Comparison of ENCODE assay signal across 9 mouse cellular contexts in genomic region chr8:126073141-126073740, GRCm38 (mm10).
DNase-seq lines count a peak whose midpoint lies in the region; ATAC-seq and TF ChIP-seq lines count a peak whose summit lies in the region.
"Had no signal": no experiment of that assay in that cellular context is flagged by ENCODE, and none has a peak within 500 bp of the region (broad histone marks: within the 10 kb centered on the region; RNA-seq: fewer than 3 reads in every experiment).

No protein-coding gene starts in this region.

- H3K27ac ChIP-seq in lung, embryonic 14.5 days (ENCODE audit: low read depth), result peak overlapping the region; percentile 69
- H3K27ac ChIP-seq in forebrain, embryonic 13.5 days, result peak overlapping the region; percentile 28; the same call in 1 of the 2 replicates
- peak overlapping the region; percentile 35; the same call in 1 of the 2 replicates for H3K27ac ChIP-seq in neural tube, embryonic 15.5 days (replicated peaks)
- no peak overlapping the region for H3K27ac ChIP-seq in kidney, adult 2 months (ENCODE audit: insufficient read depth, low read depth, low read length)
- H3K27ac ChIP-seq: kidney, postnatal 0 days had no signal

- H3K4me1 ChIP-seq in lung, embryonic 14.5 days (ENCODE audit: insufficient read depth), result no peaks in the 10 kb centered on the region
- H3K4me1 ChIP-seq in forebrain, embryonic 13.5 days, result peaks cover 16% of the 10 kb centered on the region
- H3K4me1 ChIP-seq in neural tube, embryonic 15.5 days, result peaks cover 11% of the 10 kb centered on the region
- no peaks in the 10 kb centered on the region for H3K4me1 ChIP-seq in kidney, adult 2 months (ENCODE audit: control insufficient read depth, insufficient read depth, low read length)

- H3K27me3 ChIP-seq in lung, embryonic 14.5 days (ENCODE audit: insufficient read depth, low read length), result no peaks in the 10 kb centered on the region
- H3K27me3 ChIP-seq in forebrain, embryonic 13.5 days, result no peaks in the 10 kb centered on the region
- H3K27me3 ChIP-seq in neural tube, embryonic 15.5 days (replicated peaks), result no peaks in the 10 kb centered on the region
- no peaks in the 10 kb centered on the region for H3K27me3 ChIP-seq in kidney, adult 2 months (replicated peaks; ENCODE audit: control insufficient read depth, insufficient read depth, low read length)

- H3K4me3 ChIP-seq in lung, embryonic 14.5 days (ENCODE audit: low read depth, low read length), result no peak overlapping the region
- no peak overlapping the region for H3K4me3 ChIP-seq in forebrain, embryonic 13.5 days
- no peak overlapping the region for H3K4me3 ChIP-seq in neural tube, embryonic 15.5 days (replicated peaks)
- H3K4me3 ChIP-seq in kidney, adult 2 months (ENCODE audit: insufficient read depth, low read depth, low read length), result no peak overlapping the region

- 49% methylated on average over 7 of the region's 7 CpGs for WGBS in lung, embryonic 14.5 days
- WGBS in forebrain, embryonic 13.5 days, result 17% methylated on average over 7 of the region's 7 CpGs
- 27% methylated on average over 7 of the region's 7 CpGs for WGBS in neural tube, embryonic 15.5 days
- whole genome bisulfite sequencing in kidney, adult 2 months, result 47% methylated on average over 7 of the region's 7 CpGs

- peak; percentile 47; the same call in 1 of the 2 replicates for ATAC-seq in lung, embryonic 14.5 days (ENCODE audit: insufficient read depth)
- ATAC-seq in forebrain, embryonic 13.5 days, result peak; percentile 63; the same call in 1 of the 2 replicates
- ATAC-seq in neural tube, embryonic 15.5 days (ENCODE audit: low FRiP score), result 0 out of 2 replicates have a peak, but pooled peaks have one; percentile 50

- no peak for TF ChIP-seq CTCF in lung, embryonic 14.5 days (IDR thresholded peaks at IDR 0.05; ENCODE audit: low read depth)
- TF ChIP-seq CTCF in kidney, adult 2 months (conservative IDR thresholded peaks at IDR 0.05; ENCODE audit: insufficient read depth, insufficient read length, low read depth, low read length), result no peak

- no peak overlapping the region for H3K4me2 ChIP-seq in lung, embryonic 14.5 days
- peak overlapping the region; percentile 32 for H3K4me2 ChIP-seq in forebrain, embryonic 13.5 days
- peak overlapping the region; percentile 25 for H3K4me2 ChIP-seq in neural tube, embryonic 15.5 days

- no peaks in the 10 kb centered on the region for H3K9me3 ChIP-seq in lung, embryonic 14.5 days (ENCODE audit: low read depth, low read length)
- H3K9me3 ChIP-seq in forebrain, embryonic 13.5 days (replicated peaks), result no peaks in the 10 kb centered on the region; the same call in 1 of the 2 replicates
- no peaks in the 10 kb centered on the region for H3K9me3 ChIP-seq in neural tube, embryonic 15.5 days (replicated peaks)

- no peaks in the 10 kb centered on the region for H3K36me3 ChIP-seq in lung, embryonic 14.5 days (ENCODE audit: insufficient read depth)
- no peaks in the 10 kb centered on the region for H3K36me3 ChIP-seq in forebrain, embryonic 13.5 days (ENCODE audit: poor library complexity, severe bottlenecking)
- no peaks in the 10 kb centered on the region for H3K36me3 ChIP-seq in neural tube, embryonic 15.5 days
- no peaks in the 10 kb centered on the region for H3K36me3 ChIP-seq in kidney, adult 2 months (ENCODE audit: control insufficient read depth, insufficient read depth, low read length)

- no peak for TF ChIP-seq POLR2A in kidney, adult 2 months (IDR thresholded peaks at IDR 0.05; ENCODE audit: low read depth, low read length)

- H3K9ac ChIP-seq in lung, embryonic 14.5 days, result no peak overlapping the region
- 0 out of 2 replicates have a peak overlapping the region, but pooled peaks have one; percentile 3 for H3K9ac ChIP-seq in forebrain, embryonic 13.5 days
- no peak overlapping the region for H3K9ac ChIP-seq in neural tube, embryonic 15.5 days (replicated peaks)

- DNase-seq in lung, embryonic 14.5 days, result peak; percentile 41
- no peak for DNase-seq in lung, postnatal 4 days
- DNase-seq in left cerebral cortex, adult 18-20 months (ENCODE audit: low spot score in 2 of 2), result peak; percentile 20 to 39
- DNase-seq in kidney, adult 2 months, result no peak
- no peak for DNase-seq in kidney, adult 18-20 months
- no peak for DNase-seq in cerebellum, adult 18-20 months

Comparison
In these comparisons a context has a peak if more than half of its experiments do, and no peak if none do; other contexts are left out.
1. DNase-seq: peak in lung, embryonic 14.5 days (single experiment) and left cerebral cortex, adult 18-20 months (2 of 2); none in lung, postnatal 4 days (0 of 2), kidney, adult 2 months (single experiment), kidney, adult 18-20 months (single experiment) and cerebellum, adult 18-20 months (0 of 2).
2. Peak in every context shown above with its lines, with median percentiles within 50 percentile points of each other: ATAC-seq.